Mouse (Mus musculus) adrenal gland, postnatal 25 days (tissue): ENCODE results near the gene Zdhhc21. TPM values are rescaled to one million over a fixed set of nuclear protein-coding genes. Genes with fewer than 3 reads are reported as not detected.

Experiments used
- DNase-seq: peaks from one replicate; pipeline ENCODE4 v3.0.0; 2021; ENCODE audit warnings: mixed read lengths
- total RNA-seq: library from RNA; stranded (reverse); gene quantifications from 2 replicates; pipeline ENCODE4 v1.2.3, GENCODE M21; 2021

Gene Zdhhc21
- total RNA-seq, 1 experiment from 2014 or later: 22.4 TPM

DNA sequence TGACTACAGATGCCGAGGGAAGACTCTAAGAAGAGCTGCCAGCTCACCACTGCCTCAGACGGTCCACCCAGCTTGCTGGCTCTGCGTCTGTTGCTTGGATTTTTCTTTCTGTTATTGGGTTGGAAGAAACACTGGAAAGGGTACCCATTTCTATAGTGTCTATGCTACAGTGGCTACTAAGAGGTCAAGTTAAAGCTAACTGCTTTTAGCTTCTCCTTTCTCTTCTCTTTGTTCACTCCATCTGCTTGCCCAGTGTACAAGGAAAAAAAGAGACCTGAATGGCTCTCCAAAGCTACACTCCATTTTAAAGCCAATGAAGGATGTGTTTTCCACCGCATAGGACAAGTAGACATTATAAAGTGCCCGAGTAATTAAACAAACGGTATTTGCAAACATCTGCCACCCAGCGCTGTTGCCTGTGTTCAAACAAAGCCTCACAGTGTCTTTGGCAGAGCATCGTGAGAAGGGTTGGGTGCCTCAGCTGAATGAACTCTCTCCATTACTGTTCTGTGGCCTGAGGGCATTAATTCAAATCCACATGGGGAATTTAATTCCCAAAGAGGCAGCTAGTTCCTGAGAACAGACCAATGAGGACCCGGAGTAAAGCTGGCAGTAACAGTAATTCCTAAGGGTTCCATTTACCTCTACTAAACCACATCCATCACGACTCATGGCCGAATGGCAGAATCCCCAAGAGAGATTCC is 94.1 kb downstream of the Zdhhc21 start:
- no peak for DNase-seq

DNA sequence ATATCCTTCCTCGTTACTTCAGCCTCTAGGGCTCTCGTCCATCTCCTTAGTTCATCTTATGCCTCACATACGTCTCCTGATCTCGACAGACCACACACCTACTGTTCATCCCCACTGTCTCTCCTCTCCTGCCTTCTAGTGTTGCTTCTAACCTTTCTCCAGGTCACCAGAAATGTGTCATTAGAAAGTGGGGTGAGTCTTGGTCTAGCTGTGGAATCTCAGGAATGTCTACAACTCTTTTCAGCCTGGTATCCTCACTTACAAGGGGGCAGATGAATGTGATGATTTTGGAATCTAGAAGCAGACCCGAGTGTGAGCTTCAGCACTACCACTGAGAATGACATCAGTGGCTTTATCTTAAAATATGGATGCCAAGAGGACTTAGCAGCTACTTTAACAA is 96.2 kb downstream of the Zdhhc21 start:
- no peak for DNase-seq

DNA sequence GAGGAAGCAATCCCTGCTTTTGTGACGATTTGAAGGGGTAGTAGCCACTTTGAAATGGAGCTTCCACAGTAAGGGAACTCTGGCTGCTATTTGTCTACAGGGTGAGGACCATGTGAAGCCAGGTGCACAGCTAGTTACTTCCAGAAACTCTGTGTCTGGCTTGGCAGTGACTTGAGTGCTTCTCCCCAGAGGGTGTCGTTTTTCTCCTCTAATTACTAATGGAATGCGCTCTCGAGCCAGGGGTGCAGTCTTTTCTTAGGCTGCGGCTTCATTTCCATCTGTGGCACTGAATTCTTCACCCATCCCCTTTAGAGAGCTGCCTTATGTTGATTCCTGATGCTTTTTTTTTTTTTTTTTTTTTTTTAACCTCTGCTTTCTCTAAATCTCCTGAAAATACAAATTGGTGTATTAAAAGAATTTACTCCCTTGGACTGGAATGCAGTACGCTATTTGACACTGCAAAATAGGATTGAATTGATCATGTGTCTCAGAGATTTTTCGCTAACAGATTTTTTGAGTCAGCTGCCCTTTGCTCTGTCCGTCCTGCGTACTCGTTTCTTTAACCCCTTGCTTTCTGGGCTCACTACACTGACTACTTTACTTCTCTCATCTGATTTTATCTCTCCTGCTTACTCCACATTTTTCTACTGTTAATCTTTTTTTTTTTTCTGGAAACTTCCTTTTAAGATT is 97.2 kb downstream of the Zdhhc21 start:
- DNase-seq: no peak

GRCm38 (mm10) chr4:82756295-82756626 is 103.5 kb downstream of the Zdhhc21 start:
- DNase-seq: no peak

GRCm38 (mm10) chr4:82755616-82756294 is 104.0 kb downstream of the Zdhhc21 start:
- DNase-seq: no peak

Other genes with a start within 250 kb of the Zdhhc21 start
- gene Nfib, start 154.2 kb downstream of the Zdhhc21 start, total RNA-seq: 121 and 134 TPM in 2 replicates
- not detected in 2 replicates for gene Cer1, start 25.2 kb upstream of the Zdhhc21 start, total RNA-seq
- 0.95 and 1.6 TPM in 2 replicates for gene Frem1, start 192.4 kb upstream of the Zdhhc21 start, total RNA-seq